Mouse (Mus musculus): ENCODE measurements at regions not wholly inside any gene's neighbourhood (a gene's known extent, or its start where the extent isn't known, plus 50 kb on each side); places are given as distances from the start of the nearest gene placed in this dataset.
A peak's percentile ranks its signal among the peaks of the same experiment; 100 is the strongest.
"Not testable (repeated sequence)": the region's sequence is repeated elsewhere in the genome, so short reads cannot be mapped to it uniquely, and the experiment has no call there.

GRCm38 (mm10) chr15:38129330-38129729 is 704.0 kb downstream of the 4930447A16Rik start:
- peak; percentile 13 for DNase-seq (ENCODE audit: low read depth, low spot score)
- no peaks in the 10 kb centered on the region for H3K36me3 ChIP-seq (ENCODE audit: control insufficient read depth, insufficient read depth, low read length, poor library complexity, severe bottlenecking)
- H3K27me3 ChIP-seq (ENCODE audit: control insufficient read depth, insufficient read depth, low read length, poor library complexity, severe bottlenecking) = no peaks in the 10 kb centered on the region; the same call in 1 of the 2 replicates

- DNase-seq (ENCODE audit: low read depth, low spot score) = peak; percentile 16
- Histone ChIP-seq H3K36me3 (ENCODE audit: control insufficient read depth, insufficient read depth, low read length, poor library complexity, severe bottlenecking) (no peaks in the 10 kb centered on the region), H3K27me3 (ENCODE audit: control insufficient read depth, insufficient read depth, low read length, poor library complexity, severe bottlenecking) (no peaks in the 10 kb centered on the region; the same call in 1 of the 2 replicates)
Measured at GRCm38 (mm10) chr15:38129861-38130631, 704.7 kb downstream of the 4930447A16Rik start.

- Histone ChIP-seq H3K27me3 (ENCODE audit: control insufficient read depth, insufficient read depth, low read length, poor library complexity, severe bottlenecking) (no peaks in the 10 kb centered on the region; the same call in 1 of the 2 replicates), H3K36me3 (ENCODE audit: control insufficient read depth, insufficient read depth, low read length, poor library complexity, severe bottlenecking) (no peaks in the 10 kb centered on the region)
- no peak for DNase-seq (ENCODE audit: low read depth, low spot score)
Measured at GRCm38 (mm10) chr15:38130632-38131028, 705.3 kb downstream of the 4930447A16Rik start.

GRCm38 (mm10) chr15:38139639-38140038 is 714.3 kb downstream of the 4930447A16Rik start:
- no peaks in the 10 kb centered on the region for H3K27me3 ChIP-seq (ENCODE audit: control insufficient read depth, insufficient read depth, low read length, poor library complexity, severe bottlenecking)
- DNase-seq (ENCODE audit: low read depth, low spot score) = no peak
- H3K36me3 ChIP-seq (ENCODE audit: control insufficient read depth, insufficient read depth, low read length, poor library complexity, severe bottlenecking) = no peaks in the 10 kb centered on the region

GRCm38 (mm10) chr15:38143495-38143894 is 718.1 kb downstream of the 4930447A16Rik start:
- H3K27me3 ChIP-seq (ENCODE audit: control insufficient read depth, insufficient read depth, low read length, poor library complexity, severe bottlenecking) = no peaks in the 10 kb centered on the region
- H3K36me3 ChIP-seq (ENCODE audit: control insufficient read depth, insufficient read depth, low read length, poor library complexity, severe bottlenecking) = no peaks in the 10 kb centered on the region
- DNase-seq (ENCODE audit: low read depth, low spot score) = no peak

GRCm38 (mm10) chr15:38151654-38152053 is 726.3 kb downstream of the 4930447A16Rik start:
- Histone ChIP-seq H3K27me3 (ENCODE audit: control insufficient read depth, insufficient read depth, low read length, poor library complexity, severe bottlenecking) (no peaks in the 10 kb centered on the region), H3K36me3 (ENCODE audit: control insufficient read depth, insufficient read depth, low read length, poor library complexity, severe bottlenecking) (no peaks in the 10 kb centered on the region)
- no peak for DNase-seq (ENCODE audit: low read depth, low spot score)

- H3K36me3 ChIP-seq (ENCODE audit: control insufficient read depth, insufficient read depth, low read length, poor library complexity, severe bottlenecking); H3K27me3 ChIP-seq (ENCODE audit: control insufficient read depth, insufficient read depth, low read length, poor library complexity, severe bottlenecking); DNase-seq (ENCODE audit: low read depth, low spot score): not testable (repeated sequence)
Measured at GRCm38 (mm10) chr15:38153821-38154220, 728.5 kb downstream of the 4930447A16Rik start.

- Histone ChIP-seq H3K36me3 (ENCODE audit: control insufficient read depth, insufficient read depth, low read length, poor library complexity, severe bottlenecking) (no peaks in the 10 kb centered on the region), H3K27me3 (ENCODE audit: control insufficient read depth, insufficient read depth, low read length, poor library complexity, severe bottlenecking) (no peaks in the 10 kb centered on the region)
- DNase-seq (ENCODE audit: low read depth, low spot score) = no peak
Measured at GRCm38 (mm10) chr15:38159161-38159560, 733.8 kb downstream of the 4930447A16Rik start.

- no peak for DNase-seq (ENCODE audit: low read depth, low spot score)
- Histone ChIP-seq H3K27me3 (ENCODE audit: control insufficient read depth, insufficient read depth, low read length, poor library complexity, severe bottlenecking) (no peaks in the 10 kb centered on the region), H3K36me3 (ENCODE audit: control insufficient read depth, insufficient read depth, low read length, poor library complexity, severe bottlenecking) (no peaks in the 10 kb centered on the region)
Measured at GRCm38 (mm10) chr15:38163721-38164120, 738.4 kb downstream of the 4930447A16Rik start.

- no peak for DNase-seq (ENCODE audit: low read depth, low spot score)
- Histone ChIP-seq H3K27me3 (ENCODE audit: control insufficient read depth, insufficient read depth, low read length, poor library complexity, severe bottlenecking) (no peaks in the 10 kb centered on the region), H3K36me3 (ENCODE audit: control insufficient read depth, insufficient read depth, low read length, poor library complexity, severe bottlenecking) (no peaks in the 10 kb centered on the region)
Measured at GRCm38 (mm10) chr15:38164848-38165247, 739.5 kb downstream of the 4930447A16Rik start.

GRCm38 (mm10) chr15:38165881-38166445 is 740.6 kb downstream of the 4930447A16Rik start:
- Histone ChIP-seq H3K27me3 (ENCODE audit: control insufficient read depth, insufficient read depth, low read length, poor library complexity, severe bottlenecking) (no peaks in the 10 kb centered on the region), H3K36me3 (ENCODE audit: control insufficient read depth, insufficient read depth, low read length, poor library complexity, severe bottlenecking) (no peaks in the 10 kb centered on the region)
- no peak for DNase-seq (ENCODE audit: low read depth, low spot score)

- Histone ChIP-seq H3K36me3 (ENCODE audit: control insufficient read depth, insufficient read depth, low read length, poor library complexity, severe bottlenecking) (no peaks in the 10 kb centered on the region), H3K27me3 (ENCODE audit: control insufficient read depth, insufficient read depth, low read length, poor library complexity, severe bottlenecking) (no peaks in the 10 kb centered on the region)
- no peak for DNase-seq (ENCODE audit: low read depth, low spot score)
Measured at GRCm38 (mm10) chr15:38166476-38166875, 741.1 kb downstream of the 4930447A16Rik start.

- H3K36me3 ChIP-seq (ENCODE audit: control insufficient read depth, insufficient read depth, low read length, poor library complexity, severe bottlenecking) = no peaks in the 10 kb centered on the region
- H3K27me3 ChIP-seq (ENCODE audit: control insufficient read depth, insufficient read depth, low read length, poor library complexity, severe bottlenecking) = no peaks in the 10 kb centered on the region
- no peak for DNase-seq (ENCODE audit: low read depth, low spot score)
Measured at GRCm38 (mm10) chr15:38167618-38168152, 742.3 kb downstream of the 4930447A16Rik start.

GRCm38 (mm10) chr15:38169191-38169590 is 743.8 kb downstream of the 4930447A16Rik start:
- H3K36me3 ChIP-seq (ENCODE audit: control insufficient read depth, insufficient read depth, low read length, poor library complexity, severe bottlenecking) = no peaks in the 10 kb centered on the region
- no peak for DNase-seq (ENCODE audit: low read depth, low spot score)

More at GRCm38 (mm10) chr15:38169191-38169590, 743.8 kb downstream of the 4930447A16Rik start:
- no peaks in the 10 kb centered on the region for H3K27me3 ChIP-seq (ENCODE audit: control insufficient read depth, insufficient read depth, low read length, poor library complexity, severe bottlenecking)
